Mouse (Mus musculus): Measurements from ENCODE around the gene Nedd1. TPM values are rescaled to one million over a fixed set of nuclear protein-coding genes. Genes with fewer than 3 reads are reported as not detected.

The Nedd1 gene
- polyA plus RNA-seq, 1 experiment from 2014 or later: 60.5 TPM

GRCm38 (mm10) chr10:92647691-92648090, 74.5 kb downstream of the Nedd1 start:
- H3K36me3 ChIP-seq (replicated peaks): no peaks in the 10 kb centered on the region
- 84% methylated on average over 2 of the region's 2 CpGs for WGBS
- peaks cover 29% of the 10 kb centered on the region for H3K4me1 ChIP-seq
- H3K27ac ChIP-seq: no peak overlapping the region
- H3K4me3 ChIP-seq: no peak overlapping the region
- H3K9me3 ChIP-seq: no peaks in the 10 kb centered on the region; the same call in 1 of the 2 replicates
- peaks cover 17% of the 10 kb centered on the region for H3K27me3 ChIP-seq (ENCODE audit: poor library complexity, severe bottlenecking)
- DNase-seq (ENCODE audit: extremely low spot score, low spot score): no peak

GRCm38 (mm10) chr10:92643995-92644394, 78.2 kb downstream of the Nedd1 start:
- Histone ChIP-seq H3K27ac (peak overlapping the region; percentile 17; the same call in 1 of the 2 replicates), H3K36me3 (replicated peaks) (no peaks in the 10 kb centered on the region), H3K4me3 (no peak overlapping the region), H3K4me1 (peaks cover 14% of the 10 kb centered on the region), H3K9me3 (peaks cover 3% of the 10 kb centered on the region; the same call in 1 of the 2 replicates), H3K27me3 (ENCODE audit: poor library complexity, severe bottlenecking) (peaks cover 9% of the 10 kb centered on the region)
- DNase-seq (ENCODE audit: extremely low spot score, low spot score): no peak
- 69% methylated on average over 8 of the region's 8 CpGs for WGBS

GRCm38 (mm10) chr10:92641032-92641431, 81.2 kb downstream of the Nedd1 start:
- no peak for DNase-seq (ENCODE audit: extremely low spot score, low spot score)
- Histone ChIP-seq H3K9me3 (peaks cover 11% of the 10 kb centered on the region), H3K27me3 (ENCODE audit: poor library complexity, severe bottlenecking) (no peaks in the 10 kb centered on the region; the same call in 1 of the 2 replicates), H3K4me1 (peaks cover 13% of the 10 kb centered on the region), H3K36me3 (replicated peaks) (no peaks in the 10 kb centered on the region), H3K4me3 (no peak overlapping the region), H3K27ac (no peak overlapping the region)
